Mouse (Mus musculus) layer of hippocampus, postnatal 10 days (tissue): Measurements from ENCODE around the gene Thop1. TPM values are rescaled to one million over a fixed set of nuclear protein-coding genes. Genes with fewer than 3 reads are reported as not detected.
"Not testable (repeated sequence)": the region's sequence is repeated elsewhere in the genome, so short reads cannot be mapped to it uniquely, and the experiment has no call there.

Experiments used
- DNase-seq, 2 experiments: peaks; one replicate each; pipeline ENCODE4 v3.0.0; 2021; ENCODE audit warnings: low spot score in 2 of 2
- total RNA-seq, 2 experiments: library from RNA; stranded (reverse); gene quantifications; 2 replicates each; pipeline ENCODE4 v1.2.3; 2021

The Thop1 gene
- total RNA-seq, 2 experiments from 2014 or later, result 56.3 to 57.6 TPM

GRCm38 (mm10) chr10:81057406-81058130 lies 12.3 kb upstream of the Thop1 start:
- DNase-seq, result no peak

DNA sequence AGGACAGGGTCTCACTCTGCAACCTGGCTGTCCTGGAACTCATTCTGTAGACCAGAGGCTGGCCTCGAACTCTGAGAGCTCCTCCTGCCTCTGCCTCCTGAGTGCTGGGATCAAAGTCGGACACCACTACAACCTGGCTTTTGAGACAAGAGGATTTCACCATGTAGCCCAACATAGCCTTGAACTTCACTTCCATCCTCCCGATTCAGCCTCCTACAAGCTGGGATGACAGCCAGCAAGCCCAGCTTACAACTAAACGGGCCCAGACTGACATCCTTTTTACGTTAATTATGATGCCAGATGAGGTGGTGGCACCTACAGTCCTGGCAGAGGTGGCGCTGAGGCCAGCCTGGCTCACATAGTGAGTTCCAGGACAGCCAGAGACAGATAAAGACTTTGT lies 10.9 kb upstream of the Thop1 start:
- no peak for DNase-seq

DNA sequence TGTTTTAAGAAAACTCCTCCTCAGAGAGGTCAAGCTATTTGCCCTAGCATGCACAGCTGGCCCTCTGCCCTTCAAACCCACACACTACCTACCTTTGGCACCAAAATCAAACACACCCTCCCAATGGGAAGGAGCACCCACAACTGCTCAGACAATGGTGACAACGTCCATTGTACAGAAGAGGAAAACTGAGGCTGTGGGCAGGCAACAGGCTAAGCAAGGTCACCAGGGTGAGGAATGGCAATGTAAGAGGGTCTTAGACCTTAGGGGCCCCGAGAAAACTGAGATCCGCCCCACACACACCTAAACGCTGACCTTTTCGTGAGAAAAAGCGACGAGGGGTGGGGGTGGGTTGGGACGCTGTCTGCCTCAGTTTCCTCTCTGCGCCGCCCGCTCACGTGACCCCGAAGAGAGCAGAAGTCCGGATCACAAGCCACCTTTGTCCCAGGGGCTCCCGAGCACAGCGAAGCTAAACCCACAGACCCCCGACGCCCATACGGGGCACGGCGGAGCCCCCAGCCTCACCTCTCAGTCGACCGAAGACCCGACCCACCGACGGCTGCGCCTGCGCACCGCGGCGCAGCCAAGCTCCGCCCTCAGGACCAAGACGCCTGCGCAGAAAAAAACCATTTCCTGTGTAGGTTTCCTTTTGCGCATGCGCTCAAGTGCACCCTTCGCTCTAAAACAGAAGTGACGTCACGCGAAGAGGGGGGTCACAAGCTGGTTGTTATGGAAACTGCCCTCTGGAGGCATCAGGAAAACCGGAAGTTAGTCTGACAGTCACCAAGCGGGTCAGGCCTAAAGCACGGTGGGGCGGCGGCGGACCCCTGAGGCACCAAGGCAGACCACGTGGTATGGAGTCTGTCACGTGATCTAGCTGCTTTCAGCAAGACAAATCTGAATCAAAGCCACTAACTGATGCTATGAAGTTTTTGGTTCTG lies 10.0 kb upstream of the Thop1 start, which contains the start of gene Sgta:
Gene Sgta, minus strand, starts transcription at position 579 of the 941 bp plus-strand sequence.
- peak; percentile 99 for DNase-seq

GRCm38 (mm10) chr10:81062710-81063109 lies 7.1 kb upstream of the Thop1 start:
- no peak for DNase-seq

DNA sequence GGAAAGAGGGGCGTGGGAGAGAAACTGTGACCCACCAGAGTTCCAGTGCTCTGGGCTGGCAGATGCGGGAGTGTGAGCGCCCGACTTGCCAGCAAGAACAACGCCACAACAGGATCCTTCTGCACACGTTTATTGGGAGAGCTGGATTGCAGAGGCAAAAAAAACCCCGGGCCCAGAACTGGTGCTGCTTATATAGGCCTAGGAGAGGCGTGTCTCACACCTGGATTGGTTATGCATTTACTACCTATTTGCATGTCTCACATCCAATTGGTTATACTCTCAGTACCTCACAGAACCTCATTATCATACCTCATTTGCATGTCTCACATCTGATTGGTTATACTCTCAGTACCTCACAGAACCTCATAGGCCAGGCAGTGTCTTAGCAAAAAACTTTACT lies 5.3 kb upstream of the Thop1 start:
- not testable (repeated sequence) for DNase-seq

DNA sequence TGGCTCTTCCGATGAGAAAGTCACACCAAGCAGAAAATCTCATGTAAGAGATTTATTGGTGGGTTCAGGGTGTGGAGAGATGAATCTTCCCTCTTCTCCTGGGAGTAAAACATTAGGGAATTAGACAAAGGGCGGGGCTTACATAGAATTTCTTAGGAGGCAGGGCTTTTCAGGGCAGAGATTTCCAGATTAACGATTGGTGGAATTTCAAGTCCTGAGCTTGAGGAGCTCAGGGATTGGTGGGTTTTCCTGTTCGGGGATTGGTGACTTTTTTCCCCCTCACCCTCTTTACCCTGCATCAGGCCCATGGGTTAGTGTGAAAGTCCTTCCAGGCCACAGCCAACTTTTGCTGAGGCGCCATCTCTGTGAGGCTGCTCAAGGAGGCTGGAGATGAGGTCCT lies 1.1 kb upstream of the Thop1 start:
- DNase-seq, result no peak

GRCm38 (mm10) chr10:81072290-81072689 lies 2.5 kb downstream of the Thop1 start:
- no peak for DNase-seq

DNA sequence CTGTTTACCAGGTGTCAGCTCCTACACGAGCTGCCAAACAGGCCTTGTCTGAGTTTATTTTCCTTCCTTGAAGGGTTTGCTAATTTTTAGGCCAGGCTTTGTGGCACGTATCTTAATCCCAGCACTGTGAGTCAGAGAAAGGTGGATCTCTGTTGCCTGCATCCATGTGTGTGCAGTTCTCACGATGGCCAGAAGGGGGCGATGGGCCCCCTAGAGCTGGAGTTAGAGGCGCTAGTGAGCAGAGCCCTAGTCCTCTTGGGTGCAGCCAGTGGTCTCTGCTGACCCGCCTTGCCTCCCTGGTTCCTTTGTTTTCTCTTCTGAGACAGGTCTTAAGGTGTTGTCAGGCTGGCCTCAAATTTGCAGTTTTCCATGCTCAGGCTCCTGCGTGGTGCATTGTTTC lies 3.6 kb downstream of the Thop1 start:
- DNase-seq, result no peak

GRCm38 (mm10) chr10:81075734-81076133 lies 5.9 kb downstream of the Thop1 start:
- no peak for DNase-seq

DNA sequence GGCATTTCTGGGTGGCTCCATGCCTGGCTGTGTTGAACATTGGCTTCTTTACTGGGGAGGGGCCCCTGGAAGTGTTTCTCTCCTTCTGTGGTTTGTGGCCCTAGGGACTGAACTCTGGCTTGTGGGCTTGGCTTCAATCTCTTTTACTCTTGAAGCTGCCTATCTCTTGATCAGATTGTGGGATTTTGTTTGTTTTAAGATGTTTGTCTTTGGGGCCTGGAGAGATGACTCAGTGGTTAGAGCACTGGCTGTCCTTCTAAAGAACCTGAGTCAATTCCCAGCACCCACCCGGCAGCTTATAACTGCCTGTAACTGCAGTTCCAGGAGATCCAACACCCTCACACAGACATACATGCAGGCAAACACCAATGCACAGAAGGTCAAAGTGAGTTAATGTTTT lies 6.5 kb downstream of the Thop1 start:
- DNase-seq, result no peak

DNA sequence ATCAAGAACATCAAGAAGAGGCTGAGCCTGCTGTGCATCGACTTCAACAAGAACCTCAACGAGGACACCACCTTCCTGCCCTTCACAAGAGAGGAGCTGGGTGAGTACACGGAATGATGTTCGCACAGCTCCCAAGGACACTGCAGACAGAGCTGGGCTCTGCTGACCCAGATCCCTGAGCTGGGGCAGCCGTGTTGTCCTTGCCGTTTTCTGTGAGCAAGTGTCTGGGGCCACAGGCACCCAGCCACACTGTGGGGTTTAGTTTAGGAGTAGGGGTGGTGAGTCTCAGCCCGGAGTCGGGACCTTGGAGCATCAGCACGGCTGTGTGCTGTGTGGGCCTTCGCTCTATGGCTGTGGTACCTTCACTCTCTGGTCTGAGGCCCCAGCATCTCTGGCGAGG lies 8.1 kb downstream of the Thop1 start:
- DNase-seq, result no peak

- DNase-seq, result no peak
Measured at GRCm38 (mm10) chr10:81080008-81080655, 10.3 kb downstream of the Thop1 start.

GRCm38 (mm10) chr10:81082168-81082960 lies 12.5 kb downstream of the Thop1 start:
- peak; percentile 84 for DNase-seq

- no peak for DNase-seq
Measured at GRCm38 (mm10) chr10:81087021-81087420, 17.2 kb downstream of the Thop1 start.

- DNase-seq, result peak in 1 of 2 experiments; percentile 45
Measured at GRCm38 (mm10) chr10:81089216-81089615, 19.4 kb downstream of the Thop1 start.

DNA sequence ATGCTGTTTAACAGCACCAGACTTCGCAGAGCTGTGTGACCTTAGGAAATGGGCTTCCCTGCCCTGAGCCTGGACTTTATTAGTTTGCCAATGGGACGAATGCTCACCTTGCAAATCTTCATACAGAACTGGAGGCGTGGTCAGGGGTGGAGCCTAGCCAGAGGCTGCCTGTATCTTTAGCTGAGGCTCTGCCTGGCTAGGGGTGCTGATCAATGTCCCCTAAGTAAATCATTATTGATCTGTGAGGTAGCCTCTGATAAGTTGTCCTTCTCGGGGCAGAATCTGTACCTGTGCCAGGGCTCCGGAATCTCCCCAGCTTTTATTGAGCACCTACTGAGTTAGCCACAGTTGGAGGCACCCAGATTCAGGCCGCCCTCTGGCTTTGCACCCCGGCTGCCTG lies 20.8 kb downstream of the Thop1 start:
- DNase-seq, result no peak

DNA sequence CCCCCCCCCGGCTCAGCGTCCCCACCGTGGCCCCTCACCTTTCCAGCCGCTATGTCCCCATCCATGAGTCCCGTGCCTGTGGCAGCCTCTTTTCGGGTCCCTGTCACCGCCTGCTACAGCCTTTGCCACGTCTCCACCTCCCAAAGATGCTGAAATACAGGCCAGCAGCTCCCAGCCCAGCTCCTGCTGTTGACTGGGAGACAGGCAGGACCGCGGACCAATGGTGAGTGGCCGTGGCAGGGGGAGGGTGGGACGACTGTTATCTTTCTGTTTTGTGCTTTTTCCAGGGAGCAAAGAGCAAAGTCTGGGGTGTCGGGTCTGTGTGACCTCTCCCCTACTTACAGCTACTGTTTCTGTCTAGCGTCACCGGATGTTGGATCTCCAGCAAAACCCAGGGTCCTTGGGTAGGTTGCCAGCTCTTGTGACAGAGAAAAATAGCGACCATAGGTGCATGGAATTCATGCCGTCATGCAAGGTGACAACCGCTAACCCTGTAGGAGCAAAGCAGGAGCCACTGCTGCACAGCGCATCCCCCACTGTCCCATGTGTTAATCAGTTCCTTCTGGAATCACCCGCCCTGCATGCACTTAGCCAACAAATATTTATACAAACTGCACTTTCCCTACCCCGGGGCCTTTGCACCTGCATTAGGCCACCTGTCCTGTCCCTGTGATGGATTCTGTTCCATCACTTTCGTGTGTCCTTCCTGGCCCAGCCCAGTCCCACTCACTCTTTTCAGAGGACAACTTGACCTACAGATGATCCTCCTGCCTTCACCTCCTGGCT lies 22.8 kb downstream of the Thop1 start:
- peak in 1 of 2 experiments; percentile 41 for DNase-seq

- no peak for DNase-seq
Measured at GRCm38 (mm10) chr10:81094931-81095678, 25.3 kb downstream of the Thop1 start.

- DNase-seq, result peak; percentile 98
Measured at GRCm38 (mm10) chr10:81105565-81106112, 35.8 kb downstream of the Thop1 start, which contains the start of gene Map2k2. TSS of gene Map2k2 (plus strand) at chr10:81105915.
